Mouse (Mus musculus) layer of hippocampus, postnatal 14 days (tissue): ENCODE measurements at regions not wholly inside any gene's neighbourhood (a gene's known extent, or its start where the extent isn't known, plus 50 kb on each side); places are given as distances from the start of the nearest gene placed in this dataset.
A peak's percentile ranks its signal among the peaks of the same experiment; 100 is the strongest.

Experiments used
- DNase-seq, 2 experiments: peaks; one replicate each; pipeline ENCODE4 v3.0.0; 2021 to 2022; ENCODE audit warnings: low spot score in 2 of 2, mixed read lengths in 1 of 2

GRCm38 (mm10) chr3:56433495-56433894, 250.0 kb upstream of the Nbea start:
- DNase-seq = peak in 1 of 2 experiments; percentile 15

- no peak for DNase-seq
These were observed 243.7 kb upstream of the Nbea start for GRCm38 (mm10) chr3:56427201-56427600.

- DNase-seq = no peak
These were observed 214.5 kb upstream of the Nbea start for GRCm38 (mm10) chr3:56397851-56398496.

- DNase-seq = peak in 1 of 2 experiments; percentile 6
These were observed 209.6 kb upstream of the Nbea start for GRCm38 (mm10) chr3:56393134-56393533.

GRCm38 (mm10) chr3:56380316-56380715, 196.8 kb upstream of the Nbea start:
- DNase-seq = no peak

- no peak for DNase-seq
These were observed 196.0 kb upstream of the Nbea start for GRCm38 (mm10) chr3:56379500-56379899.

GRCm38 (mm10) chr3:56362543-56362942, 179.0 kb upstream of the Nbea start:
- DNase-seq = peak; percentile 16 to 72

GRCm38 (mm10) chr3:56357035-56357701, 173.7 kb upstream of the Nbea start:
- DNase-seq = peak in 1 of 2 experiments; percentile 16

- DNase-seq = no peak
These were observed 172.8 kb upstream of the Nbea start for GRCm38 (mm10) chr3:56356163-56356882.
